Mouse (Mus musculus): ENCODE measurements around the gene Zfp414. TPM values are rescaled to one million over a fixed set of nuclear protein-coding genes. Genes with fewer than 3 reads are reported as not detected.
A peak's percentile ranks its signal among the peaks of the same experiment; 100 is the strongest.
"Not testable (repeated sequence)": the region's sequence is repeated elsewhere in the genome, so short reads cannot be mapped to it uniquely, and the experiment has no call there.

Gene Zfp414
- total RNA-seq (2021), result 1 to 10 TPM; 6.6 to 7.8 TPM
- long read RNA-seq, experiment 1, transcript Zfp414-201 (6 exons, 1,197 nt), result major isoform, 6 of 8 reads
- long read RNA-seq, experiment 1, partial matches to known transcripts, result 0 of 8 reads
- long read RNA-seq, experiment 1, other reads (novel, unspliced or antisense), result 1 of 8 reads
- long read RNA-seq, experiment 2, transcript Zfp414-201 (6 exons, 1,197 nt), result major isoform, 8 of 12 reads
- long read RNA-seq, experiment 2, partial matches to known transcripts, result 3 of 12 reads
- long read RNA-seq, experiment 2, other reads (novel, unspliced or antisense), result 1 of 12 reads

DNA sequence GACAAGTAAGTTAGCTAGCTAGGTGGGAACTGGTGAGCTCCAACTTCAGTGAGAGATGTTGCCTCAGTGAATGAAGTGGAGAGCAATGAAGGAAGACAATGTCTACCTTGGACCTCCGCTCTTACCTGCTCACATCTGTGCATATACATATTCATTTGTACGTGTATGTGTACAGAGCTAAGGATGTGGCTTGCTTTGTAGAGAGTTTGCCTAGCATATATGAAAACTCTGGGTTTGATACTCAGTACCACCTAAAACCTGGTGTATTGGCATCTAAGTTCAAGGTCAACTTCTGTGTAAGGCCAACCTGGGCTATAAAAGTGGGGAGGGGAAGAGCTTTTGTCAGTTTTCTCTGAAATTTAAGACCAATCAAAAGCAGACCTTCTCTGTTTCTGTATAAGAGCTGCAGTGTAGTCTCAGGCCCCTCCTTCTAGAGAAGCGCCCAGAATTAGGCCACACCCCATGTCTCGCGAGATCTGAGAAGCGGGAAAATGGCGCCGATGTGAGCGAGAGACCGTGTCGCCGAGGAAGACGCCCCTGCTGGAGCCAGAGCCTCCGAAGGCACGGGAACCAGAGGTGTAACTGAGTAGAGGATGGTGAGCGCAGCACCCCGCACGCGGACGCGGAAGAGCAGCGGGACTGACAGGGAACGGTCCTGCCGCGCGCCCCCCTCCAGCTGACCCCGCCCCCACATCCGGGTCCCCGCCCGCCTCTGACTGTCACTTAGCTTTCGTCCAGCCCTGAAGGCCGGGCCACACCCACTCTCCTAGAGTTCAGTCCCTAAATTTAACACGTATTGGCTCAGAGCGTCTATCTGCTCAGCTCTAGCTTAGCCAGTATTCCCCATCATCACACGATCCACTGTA lies at the start of gene Zfp414:
Gene Zfp414 (plus strand): TSS at position 470 of the 866 bp plus-strand sequence.
- intact Hi-C loops (cut with DNase I), result no loop called here
- DNase-seq, result peak; percentile 90 to 92

- intact Hi-C loops (cut with DNase I), result no loop called here
- DNase-seq, result no peak
Observed at GRCm38 (mm10) chr17:33584061-33584460, 44.8 kb upstream of the Zfp414 start.

DNA sequence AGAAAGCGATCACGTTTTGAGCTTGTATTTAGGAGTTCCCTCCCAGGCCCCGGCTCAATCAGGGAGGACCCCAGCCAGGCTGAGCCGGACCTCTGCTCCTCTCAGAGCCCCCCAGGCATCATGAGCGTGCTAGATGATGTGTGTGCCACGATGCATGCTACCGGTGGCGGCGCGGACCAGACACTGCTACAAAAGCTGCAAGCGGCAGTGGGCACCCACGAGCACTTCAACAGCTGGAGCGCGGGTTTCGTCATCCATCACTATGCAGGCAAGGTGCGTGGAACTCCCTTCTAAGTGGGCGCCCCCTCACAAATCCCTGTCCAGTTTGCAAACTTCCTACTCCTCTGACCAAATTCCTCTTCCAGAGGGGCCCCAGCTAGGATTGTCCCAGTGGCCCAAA lies 42.9 kb upstream of the Zfp414 start:
- no peak for DNase-seq

GRCm38 (mm10) chr17:33597271-33597670 lies 31.6 kb upstream of the Zfp414 start:
- intact Hi-C loops (cut with DNase I), result no loop called here
- no peak for DNase-seq

More for the DNA sequence above, 42.9 kb upstream of the Zfp414 start:
- intact Hi-C loops (cut with DNase I), result no loop called here

DNA sequence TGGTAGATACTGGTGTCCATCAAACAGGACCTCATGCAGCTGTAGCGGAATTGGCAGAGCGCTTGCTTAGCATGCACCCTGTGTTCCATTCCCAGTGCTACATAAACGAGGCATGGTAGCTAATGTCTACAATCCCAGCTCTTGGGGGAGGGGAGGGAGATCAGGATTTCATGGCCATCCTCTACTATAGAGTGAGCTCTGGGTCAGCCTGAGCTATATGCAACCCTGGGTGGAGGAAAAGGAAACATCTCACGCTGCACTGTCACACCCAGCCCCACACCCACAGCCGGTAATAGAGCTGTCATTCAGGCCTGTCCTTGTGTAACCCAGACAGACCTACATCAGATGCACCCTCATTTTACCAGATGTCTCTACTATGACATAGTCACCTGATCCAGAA lies 30.4 kb upstream of the Zfp414 start:
- no peak for DNase-seq
- intact Hi-C loops (cut with DNase I), result no loop called here

- intact Hi-C loops (cut with DNase I), result no loop called here
- no peak for DNase-seq
Observed at GRCm38 (mm10) chr17:33599836-33600475, 28.9 kb upstream of the Zfp414 start.

DNA sequence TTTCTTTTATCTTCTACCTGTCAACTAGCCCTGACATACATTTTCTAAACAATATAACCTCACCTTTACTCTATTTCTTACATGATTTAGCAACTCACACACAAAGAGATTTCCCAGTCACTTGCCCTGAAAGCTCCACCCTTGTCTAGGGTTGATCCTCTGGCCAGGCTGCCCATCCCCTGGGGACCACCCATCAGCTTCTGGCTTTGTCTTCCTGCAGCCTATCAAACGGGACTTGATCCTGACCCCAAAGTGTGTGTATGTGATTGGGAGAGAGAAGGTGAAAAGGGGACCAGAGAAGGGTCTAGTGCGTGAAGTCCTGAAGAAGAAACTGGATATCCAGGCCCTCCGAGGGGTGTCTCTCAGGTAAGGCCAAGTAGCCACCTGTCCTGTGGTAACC lies 28.1 kb upstream of the Zfp414 start:
- intact Hi-C loops (cut with DNase I), result no loop called here
- DNase-seq, result no peak

- intact Hi-C loops (cut with DNase I), result no loop called here
Observed at GRCm38 (mm10) chr17:33601947-33602346, 26.9 kb upstream of the Zfp414 start.

GRCm38 (mm10) chr17:33607273-33607672 lies 21.6 kb upstream of the Zfp414 start:
- intact Hi-C loops (cut with DNase I), result no loop called here
- no peak for DNase-seq

More at GRCm38 (mm10) chr17:33601947-33602346, 26.9 kb upstream of the Zfp414 start:
- no peak for DNase-seq

- DNase-seq, result no peak
- intact Hi-C loops (cut with DNase I), result no loop called here
Observed at GRCm38 (mm10) chr17:33610548-33610947, 18.3 kb upstream of the Zfp414 start.

DNA sequence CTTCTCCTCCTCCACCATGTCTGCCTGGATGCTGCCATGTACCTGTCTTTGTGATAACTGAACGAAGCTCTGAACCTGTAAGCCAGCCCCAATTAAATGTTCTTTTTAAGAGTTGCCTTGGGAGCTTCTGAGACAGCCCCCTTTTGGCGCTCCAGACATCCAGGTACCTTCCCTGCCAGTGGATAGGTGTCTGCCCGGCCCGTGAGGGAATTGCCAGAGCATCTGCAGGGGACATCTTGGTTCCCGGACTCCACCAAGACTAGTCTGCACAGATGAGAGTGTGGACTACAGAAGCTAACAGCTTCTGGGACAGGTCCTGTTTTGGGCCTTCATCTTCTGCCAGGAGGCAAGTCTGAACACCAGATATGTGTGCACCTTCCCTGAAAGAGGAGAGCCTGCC lies 15.2 kb upstream of the Zfp414 start:
- intact Hi-C loops (cut with DNase I), result not testable (repeated sequence)

DNA sequence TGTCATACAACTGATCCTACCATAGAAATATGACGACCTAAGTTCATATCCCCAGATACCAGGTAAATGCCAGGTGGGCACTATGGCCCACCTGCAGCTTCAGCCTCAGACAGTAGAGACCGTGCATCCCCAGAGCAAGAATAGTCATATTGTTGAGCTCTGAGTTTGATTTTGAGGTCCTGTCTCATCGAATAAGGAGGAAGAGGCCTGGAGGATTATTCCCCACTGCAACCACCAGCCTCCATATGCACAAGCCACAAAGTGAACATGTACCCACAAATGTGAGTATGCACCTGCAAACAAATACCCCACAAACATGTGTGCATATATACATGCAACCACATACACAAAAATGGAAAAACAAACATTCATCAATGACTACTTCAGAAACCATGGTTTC lies 1.6 kb upstream of the Zfp414 start:
- intact Hi-C loops (cut with DNase I), result no loop called here

More for the DNA sequence above, 15.2 kb upstream of the Zfp414 start:
- DNase-seq, result not testable (repeated sequence)

DNA sequence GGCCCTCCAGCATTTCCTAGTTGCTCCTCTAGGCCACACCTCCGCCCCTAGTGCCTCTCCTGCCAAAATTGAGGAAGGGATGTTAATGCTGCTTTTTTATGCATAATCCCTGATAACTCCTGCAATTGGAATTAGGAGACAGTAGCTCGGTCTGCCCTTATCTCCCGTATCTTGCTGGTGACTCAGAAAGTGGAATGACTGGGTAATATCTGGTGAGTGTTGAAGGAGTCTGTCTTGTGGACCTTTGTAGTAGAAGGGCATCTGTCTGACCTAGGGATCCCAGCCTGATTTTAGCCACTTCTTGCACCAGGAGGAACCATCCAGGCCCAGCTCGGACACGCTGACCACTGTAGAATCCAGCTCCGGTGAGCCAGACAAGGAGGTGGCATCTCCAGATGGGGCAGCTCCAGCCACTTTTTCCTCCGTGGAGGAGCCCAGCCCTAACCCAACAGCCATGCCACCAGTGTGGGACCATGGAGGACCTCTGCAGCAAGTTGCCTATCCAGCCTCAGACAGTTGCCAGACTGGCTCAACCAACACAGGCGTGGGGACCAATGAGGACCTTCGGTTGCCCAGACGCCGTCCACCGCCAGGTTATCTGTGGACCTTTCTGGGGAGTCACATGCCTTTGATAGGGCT lies 716 bp downstream of the Zfp414 start:
- intact Hi-C loops (cut with DNase I), result no loop called here
- DNase-seq, result no peak

More for the DNA sequence above, 1.6 kb upstream of the Zfp414 start:
- no peak for DNase-seq

GRCm38 (mm10) chr17:33630171-33630895 lies 1.4 kb downstream of the Zfp414 start:
- intact Hi-C loops (cut with DNase I), result no loop called here
- DNase-seq, result no peak

GRCm38 (mm10) chr17:33631236-33631635 lies 2.3 kb downstream of the Zfp414 start:
- intact Hi-C loops (cut with DNase I), result no loop called here
- DNase-seq, result no peak

DNA sequence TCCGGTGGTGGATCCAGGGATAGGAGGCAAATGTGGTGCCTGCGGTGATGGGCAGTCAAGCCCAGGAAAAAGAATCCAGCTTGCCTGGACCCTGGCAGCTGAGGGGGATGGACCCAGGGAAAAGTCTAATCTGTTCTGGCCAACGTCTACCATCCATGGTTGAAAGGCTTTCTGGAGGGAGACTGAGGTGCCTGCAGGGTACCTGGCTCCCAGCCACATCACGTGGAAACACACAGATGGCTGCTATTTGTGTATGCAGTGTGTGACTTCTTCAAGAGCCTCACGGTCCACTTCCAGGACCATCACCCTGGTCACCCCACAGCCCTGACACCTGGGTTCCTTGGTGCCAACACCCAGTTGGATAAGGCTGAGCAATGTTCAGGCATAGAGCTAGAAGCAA lies 2.9 kb downstream of the Zfp414 start:
- no peak for DNase-seq
- intact Hi-C loops (cut with DNase I), result no loop called here

DNA sequence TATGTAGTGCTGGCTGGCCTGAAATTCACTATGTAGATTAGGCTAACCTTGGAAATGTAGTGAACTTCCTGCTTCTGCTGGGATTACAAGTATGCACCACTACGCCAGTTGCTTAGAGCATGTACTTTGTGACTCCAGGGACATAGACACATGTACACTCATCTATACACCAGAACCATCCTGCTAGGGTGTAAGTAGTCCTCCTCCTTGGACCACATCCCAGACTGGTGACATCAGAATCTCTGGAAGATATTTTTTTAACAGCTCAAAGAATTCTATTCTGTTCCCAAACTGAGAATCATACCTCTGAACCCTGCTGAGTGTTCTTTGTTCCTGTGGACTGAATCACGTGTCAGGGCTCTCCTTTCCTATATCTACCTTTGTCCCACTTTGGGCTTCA lies 8.1 kb downstream of the Zfp414 start:
- DNase-seq, result no peak
- intact Hi-C loops (cut with DNase I), result no loop called here

DNA sequence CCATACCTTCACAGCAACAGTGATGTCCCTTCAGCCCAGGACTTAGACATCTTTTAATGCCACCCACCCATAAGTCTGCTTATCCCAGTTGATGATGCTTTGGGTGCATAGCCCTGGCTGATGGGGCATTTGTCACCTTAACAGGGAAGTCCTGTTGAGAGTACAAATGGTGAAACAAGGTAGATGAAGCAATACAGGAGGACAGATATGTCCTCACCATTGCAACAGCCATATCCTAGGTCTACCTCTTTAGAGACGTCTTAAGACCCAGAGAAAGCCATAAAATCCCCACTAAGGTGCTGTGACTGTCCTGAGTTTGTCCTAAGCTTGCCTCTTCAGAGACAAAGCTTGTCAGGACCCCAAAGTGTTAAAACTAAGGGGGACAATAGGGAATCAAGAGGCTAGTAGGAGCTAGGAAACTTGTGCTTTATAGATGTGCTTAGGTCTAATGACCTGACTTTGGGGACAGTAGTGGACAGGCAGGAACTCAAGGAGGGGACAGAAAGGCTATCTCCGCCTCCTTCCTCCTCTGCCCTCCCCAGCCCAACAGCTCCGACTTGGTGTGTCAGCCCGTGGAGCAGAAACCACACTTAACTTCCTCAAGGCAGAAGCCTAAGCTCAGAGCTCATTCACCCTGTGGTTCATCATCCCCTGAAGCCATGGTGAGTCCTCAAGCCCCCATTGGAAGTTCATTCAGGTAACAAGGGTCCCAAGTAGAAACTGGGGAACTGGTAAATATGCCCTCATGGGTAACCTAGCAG lies 8.8 kb downstream of the Zfp414 start, which contains the start of gene Pram1:
Gene Pram1 (plus strand): TSS at position 541 of the 761 bp plus-strand sequence.
- intact Hi-C loops (cut with DNase I), result no loop called here
- no peak for DNase-seq

- intact Hi-C loops (cut with DNase I), result no loop called here
- no peak for DNase-seq
Observed at GRCm38 (mm10) chr17:33639743-33640142, 10.9 kb downstream of the Zfp414 start.
